Comparison of ENCODE assay signal across 12 mouse cellular contexts in the genomic region with DNA sequence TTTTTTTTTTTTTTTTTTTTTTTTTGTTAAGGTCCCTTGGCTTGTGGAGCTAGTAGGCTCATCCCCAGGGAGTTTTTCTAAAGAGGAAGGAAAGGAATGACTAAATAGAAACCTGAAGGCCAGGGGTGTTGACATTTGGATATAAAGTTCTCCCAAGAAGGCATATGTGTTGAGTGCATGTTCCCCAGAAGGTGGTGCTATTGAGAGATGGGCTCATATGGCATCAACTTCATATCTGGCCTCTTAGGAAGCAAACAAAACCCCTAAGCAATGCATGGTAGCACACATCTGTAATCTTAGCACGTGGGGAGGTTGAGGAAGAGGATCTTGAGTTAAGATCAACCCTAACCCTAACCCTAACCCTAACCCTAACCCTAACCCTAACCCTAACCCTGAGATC. TPM values are rescaled to one million over a fixed set of nuclear protein-coding genes. Genes with fewer than 3 reads are reported as not detected.
A peak's percentile ranks its signal among the peaks of the same experiment; 100 is the strongest.
DNase-seq lines count a peak whose midpoint lies in the region; ATAC-seq and TF ChIP-seq lines count a peak whose summit lies in the region.
"Had no signal": no experiment of that assay in that cellular context is flagged by ENCODE, and none has a peak within 500 bp of the region (broad histone marks: within the 10 kb centered on the region; RNA-seq: fewer than 3 reads in every experiment).

No protein-coding gene starts in this region.

- H3K4me3 ChIP-seq in liver, embryonic 14.5 days (ENCODE audit: insufficient read depth in 1 of 2, low read depth in 2 of 2, low read length in 2 of 2), result no peak overlapping the region
- no peak overlapping the region for H3K4me3 ChIP-seq in bone marrow, adult 2 months (replicated peaks; ENCODE audit: control insufficient read depth, low read depth, low read length)
- H3K4me3 ChIP-seq in forebrain, embryonic 16.5 days (replicated peaks; ENCODE audit: low read length), result no peak overlapping the region
- no peak overlapping the region for H3K4me3 ChIP-seq in hindbrain, embryonic 16.5 days (ENCODE audit: low read length)
- H3K4me3 ChIP-seq: limb, embryonic 15.5 days; midbrain, embryonic 15.5 days had no signal

- WGBS in liver, embryonic 14.5 days (ENCODE audit: insufficient replicate concordance), result 6% methylated on average over 1 of the region's 1 CpGs
- WGBS in bone marrow, adult 2 months, result 4% methylated on average over 1 of the region's 1 CpGs
- 81% methylated on average over 1 of the region's 1 CpGs for WGBS in forebrain, embryonic 16.5 days
- WGBS in hindbrain, embryonic 16.5 days, result 87% methylated on average over 1 of the region's 1 CpGs

- H3K27me3 ChIP-seq in liver, embryonic 14.5 days (ENCODE audit: control insufficient read depth, insufficient read depth, low read length), result no peaks in the 10 kb centered on the region
- no peaks in the 10 kb centered on the region for H3K27me3 ChIP-seq in forebrain, embryonic 16.5 days (replicated peaks; ENCODE audit: control insufficient read depth, insufficient read depth, low read length)
- H3K27me3 ChIP-seq in hindbrain, embryonic 16.5 days (replicated peaks; ENCODE audit: control insufficient read depth, insufficient read depth, low read length), result no peaks in the 10 kb centered on the region
- H3K27me3 ChIP-seq: limb, embryonic 15.5 days; midbrain, embryonic 15.5 days had no signal

- TF ChIP-seq EP300 in liver, embryonic 14.5 days (IDR thresholded peaks at IDR 0.05; ENCODE audit: low read depth), result no peak

- peak; percentile 26 for DNase-seq in embryo, embryonic 10 days (ENCODE audit: low spot score)
- no peak for DNase-seq in embryo, embryonic 10.5 days (ENCODE audit: low spot score)
- DNase-seq in liver, embryonic 14.5 days (ENCODE audit: low read depth in 3 of 3, low spot score in 3 of 3), result no peak
- DNase-seq in liver, result no peak
- DNase-seq: cerebellum, postnatal 14 days; thymus, postnatal 36 days had no signal

- no peak overlapping the region for H3K4me2 ChIP-seq in liver, embryonic 14.5 days (ENCODE audit: low read depth)
- H3K4me2 ChIP-seq in forebrain, embryonic 16.5 days (ENCODE audit: low read length), result no peak overlapping the region
- no peak overlapping the region for H3K4me2 ChIP-seq in hindbrain, embryonic 16.5 days (ENCODE audit: low read length)
- H3K4me2 ChIP-seq: limb, embryonic 15.5 days; midbrain, embryonic 15.5 days had no signal

- H3K36me3 ChIP-seq in liver, embryonic 14.5 days (replicated peaks; ENCODE audit: control insufficient read depth, insufficient read depth, low read depth), result no peaks in the 10 kb centered on the region
- no peaks in the 10 kb centered on the region for H3K36me3 ChIP-seq in forebrain, embryonic 16.5 days (ENCODE audit: control insufficient read depth, insufficient read depth)
- no peaks in the 10 kb centered on the region for H3K36me3 ChIP-seq in hindbrain, embryonic 16.5 days (ENCODE audit: control insufficient read depth, insufficient read depth, low read length)
- H3K36me3 ChIP-seq: limb, embryonic 15.5 days; midbrain, embryonic 15.5 days had no signal

- no peak for ATAC-seq in liver, embryonic 14.5 days (ENCODE audit: insufficient read depth)
- peak; percentile 43; the same call in 1 of the 2 replicates for ATAC-seq in monocyte, adult 5-6 weeks (replicated peaks; ENCODE audit: insufficient number of reproducible peaks, low FRiP score, low TSS enrichment, poor library complexity, severe bottlenecking)
- ATAC-seq in forebrain, embryonic 16.5 days, result no peak
- no peak for ATAC-seq in hindbrain, embryonic 16.5 days
- ATAC-seq: midbrain, embryonic 15.5 days had no signal

- H3K9ac ChIP-seq in liver, embryonic 14.5 days (replicated peaks), result no peak overlapping the region
- H3K9ac ChIP-seq in forebrain, embryonic 16.5 days (replicated peaks; ENCODE audit: low read depth, low read length), result no peak overlapping the region
- no peak overlapping the region for H3K9ac ChIP-seq in hindbrain, embryonic 16.5 days (ENCODE audit: low read depth, low read length)
- H3K9ac ChIP-seq: limb, embryonic 15.5 days; midbrain, embryonic 15.5 days had no signal

- TF ChIP-seq POLR2A in bone marrow, adult 2 months (IDR thresholded peaks at IDR 0.05; ENCODE audit: borderline replicate concordance, control insufficient read depth, low read depth, low read length), result no peak

- TF ChIP-seq CTCF in liver, embryonic 14.5 days (IDR thresholded peaks at IDR 0.05; ENCODE audit: low read depth), result peak; percentile 39; the same call in 1 of the 2 replicates
- TF ChIP-seq CTCF in bone marrow, adult 2 months (IDR thresholded peaks at IDR 0.05; ENCODE audit: control insufficient read depth, insufficient read depth, low read length), result peak; percentile 21; the same call in 1 of the 2 replicates

- no peak overlapping the region for H3K27ac ChIP-seq in liver, embryonic 14.5 days
- H3K27ac ChIP-seq in bone marrow, adult 2 months (ENCODE audit: control insufficient read depth, insufficient read depth, low read depth, low read length, poor library complexity), result no peak overlapping the region
- no peak overlapping the region for H3K27ac ChIP-seq in forebrain, embryonic 16.5 days (ENCODE audit: low read length)
- H3K27ac ChIP-seq in hindbrain, embryonic 16.5 days (ENCODE audit: low read depth, low read length), result no peak overlapping the region
- H3K27ac ChIP-seq: limb, embryonic 15.5 days; midbrain, embryonic 15.5 days had no signal

- H3K9me3 ChIP-seq in liver, embryonic 14.5 days (ENCODE audit: control insufficient read depth, low read length), result no peaks in the 10 kb centered on the region
- H3K9me3 ChIP-seq in forebrain, embryonic 16.5 days (ENCODE audit: control insufficient read depth, low read length), result no peaks in the 10 kb centered on the region
- no peaks in the 10 kb centered on the region for H3K9me3 ChIP-seq in hindbrain, embryonic 16.5 days (ENCODE audit: control insufficient read depth, low read length)
- H3K9me3 ChIP-seq: limb, embryonic 15.5 days; midbrain, embryonic 15.5 days had no signal

- peaks cover 0 to 4% of the 10 kb centered on the region in 2 experiments; a peak in 2 of 4 replicates for H3K4me1 ChIP-seq in liver, embryonic 14.5 days (replicated peaks; ENCODE audit: control insufficient read depth in 2 of 2, insufficient read depth in 2 of 2, low read length in 1 of 2)
- H3K4me1 ChIP-seq in bone marrow, adult 2 months (ENCODE audit: control insufficient read depth, insufficient read depth, low read length), result no peaks in the 10 kb centered on the region
- no peaks in the 10 kb centered on the region for H3K4me1 ChIP-seq in forebrain, embryonic 16.5 days (replicated peaks; ENCODE audit: control insufficient read depth, insufficient read depth, low read length)
- H3K4me1 ChIP-seq in hindbrain, embryonic 16.5 days (ENCODE audit: control insufficient read depth, insufficient read depth, low read depth, low read length), result no peaks in the 10 kb centered on the region
- H3K4me1 ChIP-seq: limb, embryonic 15.5 days; midbrain, embryonic 15.5 days had no signal

RNA-seq across cellular contexts. Expression of a gene that starts 8.0 kb away (rescaled TPM):
- polyA plus RNA-seq in liver, embryonic 14.5 days (2012; rRNA removed), result 2.0 and 2.6 TPM in 2 replicates
- 1.3 and 1.4 TPM in 2 replicates for polyA plus RNA-seq in liver, embryonic 14.5 days (2014; fragmentation: Nextera tagmentation; extraction: Ambion mirVana)
- 9.6 and 11.9 TPM in 2 replicates for polyA plus RNA-seq in bone marrow, adult 2 months (2011; ENCODE audit: insufficient read depth, insufficient read length, low replicate concordance, missing spikeins)
- total RNA-seq in monocyte, adult 5-6 weeks (2017), result 30.0 to 63.8 TPM (median 35.3 TPM) in 3 replicates
- 45.6 and 57.4 TPM in 2 replicates for polyA plus RNA-seq in forebrain, embryonic 16.5 days (2015; fragmentation: Nextera tagmentation; extraction: Ambion mirVana)
- 41.8 and 45.8 TPM in 2 replicates for polyA plus RNA-seq in hindbrain, embryonic 16.5 days (2015; fragmentation: Nextera tagmentation; extraction: Ambion mirVana)

RNA-seq across cellular contexts. Expression of a gene that starts 12.8 kb away (rescaled TPM):
- polyA plus RNA-seq in liver, embryonic 14.5 days (2012; rRNA removed), result 9.0 and 12.1 TPM in 2 replicates
- 15.9 and 18.5 TPM in 2 replicates for polyA plus RNA-seq in liver, embryonic 14.5 days (2014; fragmentation: Nextera tagmentation; extraction: Ambion mirVana)
- 29.0 and 57.2 TPM in 2 replicates for polyA plus RNA-seq in bone marrow, adult 2 months (2011; ENCODE audit: insufficient read depth, insufficient read length, low replicate concordance, missing spikeins)
- total RNA-seq in monocyte, adult 5-6 weeks (2017), result 36.6 to 109 TPM (median 73.7 TPM) in 3 replicates
- 94.7 and 98.0 TPM in 2 replicates for polyA plus RNA-seq in forebrain, embryonic 16.5 days (2015; fragmentation: Nextera tagmentation; extraction: Ambion mirVana)
- 80.7 and 90.7 TPM in 2 replicates for polyA plus RNA-seq in hindbrain, embryonic 16.5 days (2015; fragmentation: Nextera tagmentation; extraction: Ambion mirVana)

RNA-seq across cellular contexts. Expression of a gene that starts 41.3 kb away (rescaled TPM):
- 0.39 and 0.42 TPM in 2 replicates for polyA plus RNA-seq in liver, embryonic 14.5 days (2012; rRNA removed)
- 0.28 and 0.38 TPM in 2 replicates for polyA plus RNA-seq in liver, embryonic 14.5 days (2014; fragmentation: Nextera tagmentation; extraction: Ambion mirVana)
- 0.56 and 0.72 TPM in 2 replicates for polyA plus RNA-seq in bone marrow, adult 2 months (2011; ENCODE audit: insufficient read depth, insufficient read length, low replicate concordance, missing spikeins)
- 0.32 to 0.78 TPM (median 0.38 TPM) in 3 replicates for total RNA-seq in monocyte, adult 5-6 weeks (2017)
- polyA plus RNA-seq in forebrain, embryonic 16.5 days (2015; fragmentation: Nextera tagmentation; extraction: Ambion mirVana), result 0.05 and 0.09 TPM in 2 replicates
- 0.07 and 0.09 TPM in 2 replicates for polyA plus RNA-seq in hindbrain, embryonic 16.5 days (2015; fragmentation: Nextera tagmentation; extraction: Ambion mirVana)
